Mouse (Mus musculus) mouse trophoblast stem cell (cell line): ENCODE measurements around the gene Evi5l.

Source experiments
- in situ Hi-C, 2 experiments: fragments of 300-500 bp; cut with MseI, MboI; formaldehyde crosslinking; loops; 2 replicates in 1 of 2; 3 replicates in 1 of 2; pipeline ENCODE4 v1.15.1; 2025

The Evi5l gene

DNA sequence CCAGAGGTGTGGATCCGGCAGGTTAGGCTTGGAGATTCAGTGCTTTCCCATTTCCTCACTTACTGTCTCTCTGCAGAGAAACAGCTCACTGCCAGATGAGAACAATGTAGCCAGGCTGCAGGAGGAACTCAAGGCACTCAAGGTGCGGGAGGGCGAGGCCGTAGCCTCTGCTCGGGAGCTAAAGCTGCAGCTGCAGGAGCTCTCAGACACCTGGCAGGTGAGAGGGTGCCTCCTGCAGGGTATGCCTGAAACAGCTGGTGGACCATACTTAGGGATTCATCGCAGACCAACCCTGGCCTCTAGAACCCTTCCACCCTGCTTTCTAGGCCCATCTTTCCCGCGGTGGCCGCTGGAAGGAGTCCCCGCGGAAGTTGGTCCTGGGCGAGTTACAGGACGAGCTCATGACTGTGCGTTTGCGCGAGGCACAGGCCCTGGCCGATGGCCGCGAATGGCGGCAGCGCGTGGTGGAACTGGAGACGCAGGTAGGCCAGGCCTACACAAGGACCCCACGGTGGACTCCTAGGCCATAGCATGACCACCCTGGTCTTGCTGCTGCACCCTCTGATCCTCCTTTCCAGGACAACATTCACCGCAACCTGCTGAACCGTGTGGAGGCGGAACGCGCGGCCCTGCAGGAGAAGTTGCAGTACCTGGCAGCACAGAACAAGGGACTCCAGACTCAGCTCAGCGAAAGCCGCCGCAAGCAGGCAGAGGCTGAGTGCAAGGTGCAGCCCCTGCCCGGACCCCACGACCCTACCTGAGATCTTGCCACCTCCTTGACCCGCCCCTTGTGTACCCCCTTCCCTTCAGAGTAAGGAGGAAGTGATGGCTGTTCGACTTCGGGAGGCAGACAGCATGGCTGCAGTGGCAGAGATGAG lies 39.1 kb downstream of the Evi5l start:
- in situ Hi-C loops = no loop called here

DNA sequence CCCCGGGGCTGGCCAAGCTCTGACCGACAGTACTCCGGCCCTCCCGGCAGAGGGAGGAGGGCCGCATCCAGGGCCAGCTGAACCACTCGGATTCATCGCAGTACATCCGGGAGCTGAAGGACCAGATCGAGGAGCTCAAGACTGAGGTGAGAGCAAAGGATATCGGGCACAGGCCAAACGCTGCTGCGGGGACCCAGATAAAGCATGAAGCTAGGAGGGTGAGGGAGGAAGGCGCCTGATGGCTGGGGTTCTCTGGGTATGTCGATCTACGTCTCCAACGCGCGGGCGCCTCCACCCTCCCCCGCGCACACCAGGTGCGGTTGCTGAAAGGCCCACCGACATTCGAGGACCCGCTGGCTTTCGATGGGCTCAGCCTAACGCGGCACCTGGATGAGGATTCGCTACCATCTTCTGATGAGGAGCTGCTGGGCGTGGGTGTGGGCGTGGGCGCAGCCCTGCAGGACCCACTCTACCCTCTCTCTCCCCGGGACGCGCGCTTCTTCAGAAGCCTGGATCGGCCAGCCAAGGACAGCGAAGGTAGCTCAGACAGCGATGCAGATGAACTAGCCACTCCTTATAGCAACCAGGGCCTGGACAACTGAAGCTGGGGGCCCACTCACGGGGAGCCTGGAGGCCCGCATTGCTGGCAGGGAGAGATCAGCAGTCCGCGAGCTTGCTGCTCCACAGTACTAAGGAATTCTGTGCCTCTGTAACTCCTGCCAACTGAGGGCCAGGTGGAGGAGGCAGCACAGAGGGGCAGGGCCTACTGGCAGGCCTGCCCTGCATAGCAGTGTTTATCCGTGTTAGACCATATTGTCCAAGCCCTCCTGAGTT lies 40.0 kb downstream of the Evi5l start:
- in situ Hi-C loops = no loop called here

DNA sequence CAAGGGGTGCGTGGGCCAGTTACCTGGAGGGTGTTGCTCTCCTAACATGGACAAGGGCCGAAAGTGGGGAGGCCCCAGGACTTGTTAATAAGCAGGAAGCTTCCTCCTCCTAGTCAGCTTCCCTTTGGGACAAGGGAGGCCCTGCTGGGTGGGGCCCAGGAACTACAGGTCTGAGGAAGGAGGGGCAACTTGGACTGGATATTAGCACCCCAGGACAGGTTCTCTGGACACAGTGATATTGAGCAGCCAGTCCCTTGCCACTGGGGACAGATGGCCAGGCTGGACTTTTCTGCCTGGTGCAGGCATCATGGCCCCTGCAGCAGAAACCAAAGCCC lies 40.6 kb downstream of the Evi5l start:
- in situ Hi-C loops = no loop called here

DNA sequence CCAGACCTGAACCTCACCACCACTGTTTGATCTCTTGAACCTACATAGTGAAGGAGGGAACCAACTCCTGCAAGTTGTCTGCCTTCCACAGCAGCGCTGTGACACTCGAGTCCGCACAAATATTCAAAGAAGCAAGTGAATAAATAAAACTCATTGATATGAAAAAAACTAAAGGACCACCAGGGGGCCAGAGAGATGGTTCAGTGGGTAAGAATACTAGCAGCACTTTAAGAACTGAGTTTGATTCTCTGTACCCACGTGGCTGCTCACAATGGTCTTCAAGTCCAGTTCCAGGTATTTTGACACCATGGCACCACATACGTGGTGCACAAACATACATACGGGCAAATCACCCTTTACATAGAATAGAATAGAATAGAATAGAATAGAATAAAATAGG lies 44.7 kb downstream of the Evi5l start:
- in situ Hi-C loops = no loop called here

DNA sequence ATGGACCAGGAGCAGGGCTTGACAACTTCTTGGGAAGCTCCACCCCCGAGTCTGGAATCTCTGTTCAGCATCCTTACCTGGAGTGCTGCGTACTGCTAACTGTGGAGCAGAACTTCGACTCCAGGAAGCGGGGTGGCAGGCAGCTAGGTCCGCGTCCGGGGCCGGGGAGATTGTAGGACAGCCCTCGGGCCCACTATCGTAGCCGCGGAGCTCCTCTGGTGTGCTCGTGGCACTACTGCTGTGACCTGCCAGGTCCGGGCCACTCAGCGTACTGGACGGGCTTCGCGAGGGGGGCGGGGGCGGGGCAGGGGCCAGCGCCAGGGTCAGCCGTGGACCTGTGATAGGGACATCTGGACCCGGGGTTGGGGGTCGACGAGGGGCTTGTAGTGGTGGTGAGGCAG lies 46.4 kb downstream of the Evi5l start:
- in situ Hi-C loops = no loop called here

DNA sequence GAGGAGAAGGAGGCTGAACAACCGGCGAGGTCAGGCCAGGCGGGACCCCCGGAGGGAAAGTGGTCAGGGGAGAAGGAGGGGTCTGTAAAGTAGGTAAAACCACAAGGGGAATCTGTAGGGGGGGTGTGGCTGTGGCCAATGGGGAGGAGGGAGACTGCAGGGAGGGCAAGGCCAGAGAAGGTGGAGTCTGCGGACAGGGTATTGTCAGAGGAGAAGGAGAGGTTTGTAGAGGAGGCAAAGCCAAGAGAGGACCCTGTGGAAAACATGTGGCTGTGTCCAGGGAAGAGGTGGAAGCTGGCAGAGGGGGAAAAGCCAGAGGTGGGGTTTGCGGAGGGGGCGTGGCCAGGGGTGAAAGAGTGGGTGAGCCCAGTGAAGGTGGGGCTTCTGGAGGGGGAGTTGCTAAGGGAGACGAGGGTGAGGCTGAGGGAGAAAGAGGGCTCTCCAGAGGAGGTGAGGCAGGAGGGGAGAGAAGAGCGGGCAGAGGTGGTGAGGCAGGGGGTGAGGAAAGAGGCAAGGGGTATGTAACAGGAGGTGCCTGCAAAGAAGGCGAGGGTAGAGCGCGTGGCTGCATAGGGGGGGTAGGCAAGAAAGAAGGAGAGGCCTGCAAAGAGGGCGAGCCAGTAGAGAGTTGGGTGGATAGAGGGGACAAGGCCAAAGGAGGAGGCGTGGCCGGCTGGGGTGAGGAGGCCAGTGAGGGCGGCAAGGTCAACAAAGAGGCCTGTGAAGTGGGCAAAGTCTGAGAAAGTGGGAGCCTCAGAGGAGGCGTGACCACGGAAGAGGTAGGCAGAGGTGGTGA lies 47.0 kb downstream of the Evi5l start:
- in situ Hi-C loops = no loop called here

DNA sequence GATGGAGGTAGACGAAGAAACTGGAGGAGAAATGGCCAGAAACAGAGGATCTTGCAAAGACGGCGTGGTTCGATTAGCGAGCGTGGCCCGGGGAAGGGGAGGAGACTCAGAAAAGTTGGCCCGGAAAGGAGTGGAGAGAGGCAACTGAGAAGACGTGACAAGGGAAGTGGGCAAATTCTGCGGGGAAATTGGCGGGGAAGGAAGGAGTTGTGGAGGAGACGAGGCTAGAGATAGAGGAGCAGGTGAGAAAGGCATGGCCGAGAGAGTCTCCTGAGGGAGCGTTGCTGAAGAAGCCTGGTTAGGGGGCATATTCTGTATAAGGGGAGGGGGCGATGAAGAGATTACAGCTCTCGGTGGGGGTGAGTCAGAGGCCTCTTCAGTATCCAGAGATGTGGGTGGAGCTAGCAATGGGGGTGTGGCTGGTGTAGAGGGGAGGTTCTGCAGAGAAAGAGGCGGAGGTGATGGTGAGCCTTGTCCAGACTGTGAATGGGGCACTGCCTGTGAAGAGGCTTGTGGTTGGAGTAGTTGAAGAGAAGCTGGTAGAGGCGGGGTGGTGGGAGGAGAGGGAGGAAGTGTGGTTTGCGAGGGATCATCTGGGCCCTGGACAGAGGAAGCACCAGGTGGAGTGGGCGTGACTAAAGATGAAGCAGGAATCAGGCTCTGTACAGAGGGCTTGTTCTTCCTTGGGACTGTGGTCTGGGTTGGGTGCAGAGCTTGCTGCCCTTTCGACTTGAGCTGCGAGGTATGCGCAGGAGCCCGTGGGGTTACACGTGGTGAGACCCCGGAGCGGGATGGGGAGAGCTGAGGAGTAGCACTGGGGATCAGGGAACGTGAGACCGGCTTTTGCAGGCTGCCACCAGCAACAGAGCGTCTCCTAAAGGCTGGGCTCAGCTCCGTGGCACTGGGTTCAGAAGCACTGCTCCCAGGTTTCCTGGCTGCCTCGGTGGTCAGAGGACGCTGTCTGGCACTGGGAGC lies 47.9 kb downstream of the Evi5l start:
- in situ Hi-C loops = no loop called here

DNA sequence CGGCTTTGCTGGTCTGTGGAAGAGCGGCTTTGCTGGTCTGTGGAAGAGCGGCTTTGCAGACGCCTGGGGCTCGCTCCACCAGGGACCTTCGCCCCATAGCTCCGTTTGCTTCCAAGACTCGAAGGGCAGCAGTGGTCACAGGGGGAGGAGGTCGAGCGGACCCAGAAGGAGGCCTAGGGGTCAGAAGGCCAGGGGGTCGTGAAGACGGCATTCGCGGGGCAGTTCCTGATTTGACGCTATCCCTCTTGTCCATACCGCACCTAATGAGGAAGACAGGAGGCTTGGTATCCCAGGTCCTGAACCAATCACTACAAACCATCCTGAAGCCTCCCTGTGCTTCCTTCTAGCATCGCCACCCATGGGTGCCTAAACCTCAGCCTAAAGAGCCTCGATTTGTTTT lies 49.9 kb downstream of the Evi5l start:
- in situ Hi-C loops = no loop called here

DNA sequence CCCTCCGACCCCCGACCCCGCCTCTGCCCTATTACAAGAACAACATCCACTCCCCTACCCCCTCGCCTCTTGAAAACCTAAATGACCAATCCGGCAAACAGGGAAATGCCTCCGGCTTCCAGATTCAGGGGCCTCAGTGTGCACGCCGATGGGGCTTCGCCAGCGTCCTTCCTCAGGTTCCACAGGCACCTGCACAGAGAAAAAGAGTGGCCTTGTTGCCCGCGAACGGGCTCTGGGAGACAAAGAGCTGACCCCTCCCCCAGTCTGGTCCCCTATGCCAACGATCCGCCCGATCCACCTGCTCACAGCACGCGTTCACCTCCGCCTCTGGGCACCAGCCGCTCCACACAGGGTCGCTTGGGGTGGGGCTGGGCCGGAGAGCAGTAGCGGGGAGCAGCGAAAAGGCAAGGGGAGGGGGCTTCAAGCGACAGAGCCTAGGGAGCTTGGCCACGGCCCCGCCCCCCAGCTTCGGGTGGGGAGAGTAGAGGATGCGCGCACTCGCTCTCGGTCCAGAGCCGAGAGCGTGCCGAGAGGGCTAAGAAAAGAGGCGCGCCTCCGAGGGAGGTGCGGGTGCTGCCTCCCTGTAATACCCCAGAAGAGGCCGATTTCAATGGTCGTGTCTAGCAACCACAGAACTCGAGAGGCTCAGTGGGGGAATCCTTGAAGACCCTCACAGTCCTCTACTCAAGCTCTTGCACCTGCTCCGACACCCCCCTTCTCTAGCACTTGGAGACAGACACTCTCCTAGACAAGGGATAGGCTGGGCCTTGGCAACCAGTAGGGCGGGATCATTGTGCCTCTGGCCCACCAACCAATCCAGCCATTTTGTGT lies 50.6 kb downstream of the Evi5l start, which contains the start of gene Prr36:
Gene Prr36 (minus strand): TSS at position 669 of the 831 bp plus-strand sequence.
- in situ Hi-C loops = no loop called here

DNA sequence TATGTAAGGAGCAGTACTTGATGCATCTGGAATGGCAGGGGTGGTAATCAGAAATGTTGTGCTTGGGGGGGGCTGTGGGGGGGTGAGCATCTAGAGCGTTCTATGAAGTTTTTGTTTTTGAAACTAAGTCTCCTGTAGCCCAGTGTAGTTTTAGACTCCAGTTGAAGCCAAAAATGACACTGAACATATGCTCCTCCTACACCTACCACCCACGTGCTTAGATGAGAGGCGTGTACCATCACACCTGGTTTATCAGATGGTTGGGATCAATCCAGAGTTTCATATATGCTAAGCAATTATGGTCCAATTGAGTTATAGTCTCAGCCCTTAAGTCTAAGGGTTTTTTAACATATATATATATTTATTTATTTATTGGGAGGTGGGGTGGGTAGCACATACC lies 53.2 kb downstream of the Evi5l start:
- in situ Hi-C loops = no loop called here

DNA sequence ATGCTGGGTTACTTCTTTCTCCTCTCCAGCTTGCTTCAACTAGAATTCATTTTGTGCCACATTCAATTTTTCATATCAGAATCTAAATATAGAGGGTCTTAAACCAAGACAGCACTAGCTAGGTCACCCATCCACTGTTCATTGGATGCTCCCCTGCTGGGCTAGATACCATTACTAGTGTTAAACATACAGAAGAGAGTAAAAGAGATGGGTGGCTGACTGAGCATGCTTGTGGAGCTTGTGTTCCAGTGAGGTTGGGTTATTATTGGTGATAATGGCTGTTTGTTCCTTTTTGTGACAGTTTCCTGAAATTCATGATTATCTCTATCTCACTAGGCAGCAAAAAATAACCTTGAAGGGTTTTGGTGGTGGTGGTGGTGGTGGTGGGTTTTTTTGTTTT lies 55.7 kb downstream of the Evi5l start:
- in situ Hi-C loops = no loop called here

DNA sequence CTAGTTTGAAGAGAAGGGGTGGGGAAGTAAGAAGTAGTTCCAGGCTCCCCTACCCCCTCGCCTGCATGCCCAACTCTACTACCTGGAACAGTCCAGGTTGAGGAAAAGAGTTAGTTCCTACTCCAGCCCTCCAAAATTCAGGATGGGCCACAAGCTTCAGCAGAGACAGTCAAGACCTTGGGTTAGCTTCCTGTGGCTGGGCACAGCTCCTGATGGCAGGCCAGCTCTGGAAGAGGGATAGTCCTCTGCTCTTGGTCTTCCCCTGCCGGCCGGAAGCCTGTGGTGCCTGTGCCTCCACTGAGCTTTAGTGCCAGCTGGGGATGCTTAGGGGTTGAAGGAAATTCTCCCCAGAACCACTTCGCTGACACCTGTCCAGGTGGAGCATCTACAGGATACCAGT lies 60.0 kb downstream of the Evi5l start:
- in situ Hi-C loops = no loop called here

DNA sequence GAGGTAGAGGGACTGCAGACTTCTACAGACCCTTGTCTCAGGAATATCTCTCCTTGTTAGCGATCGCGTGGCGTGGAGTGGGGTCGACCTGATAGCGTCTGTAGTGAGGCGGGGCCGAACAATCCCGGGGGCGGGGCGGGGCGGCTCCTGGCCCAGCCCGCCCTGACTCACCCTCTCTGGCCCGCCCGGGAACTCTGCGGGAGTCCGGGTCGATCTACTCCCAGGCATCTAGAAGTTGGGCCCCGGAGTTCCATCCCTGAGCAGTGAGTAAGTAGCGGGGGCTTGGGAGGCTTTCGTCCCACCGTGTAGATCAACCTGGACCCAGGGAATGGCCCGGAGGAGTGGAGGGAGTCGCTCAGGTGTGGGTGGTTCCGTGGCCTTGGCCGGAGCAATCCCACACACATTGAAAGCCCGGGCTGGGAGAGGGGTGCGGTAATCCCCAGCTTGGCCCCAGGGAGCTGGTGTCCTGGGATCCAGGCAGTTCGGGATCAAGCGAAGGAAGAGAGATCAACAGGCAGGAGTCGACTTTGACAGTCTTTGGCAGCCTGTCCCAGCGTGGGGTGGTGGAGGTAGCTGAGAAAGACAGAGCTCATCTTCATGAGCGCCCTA lies 60.5 kb downstream of the Evi5l start, which contains the start of gene Lrrc8e:
Gene Lrrc8e (plus strand): TSS at position 89 of the 609 bp plus-strand sequence.
- in situ Hi-C loops = no loop called here

DNA sequence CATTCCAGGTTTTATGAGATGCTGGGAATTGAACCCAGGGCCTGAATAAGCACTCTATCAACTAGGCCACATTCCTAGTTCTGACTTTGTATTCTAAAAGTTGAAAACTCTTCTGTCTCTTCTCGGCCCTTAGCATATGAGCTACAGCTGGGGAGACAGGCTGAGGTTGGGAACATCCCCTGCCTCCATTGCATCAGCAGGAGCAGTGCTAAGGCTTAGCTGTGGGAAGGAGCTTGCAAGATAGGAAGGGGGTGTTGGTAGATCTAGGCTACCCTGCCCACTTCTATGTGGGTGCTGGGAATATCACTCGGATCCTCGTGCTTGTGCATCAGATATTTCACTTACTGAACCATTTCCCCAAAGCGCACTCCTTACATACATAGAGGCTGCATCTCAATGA lies 61.6 kb downstream of the Evi5l start:
- in situ Hi-C loops = no loop called here

DNA sequence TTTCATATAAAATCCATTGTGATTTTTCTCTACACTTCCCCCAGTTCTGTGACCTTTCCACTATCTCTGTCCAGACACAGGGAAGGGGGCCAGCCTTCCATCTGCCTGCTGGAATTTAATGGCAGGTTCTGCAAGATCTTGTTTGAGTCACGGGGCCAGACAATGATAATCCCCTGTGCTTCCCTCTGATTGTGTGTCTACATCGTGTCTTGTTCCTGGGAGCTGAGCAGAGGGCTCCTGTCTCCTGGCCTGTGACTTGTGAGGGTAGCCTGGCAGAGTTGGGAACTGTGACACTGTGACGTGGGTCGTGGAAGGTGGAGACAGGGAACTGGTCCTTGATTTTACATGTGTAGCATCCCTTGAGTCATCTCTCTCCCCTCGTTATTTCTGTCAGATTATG lies 63.4 kb downstream of the Evi5l start:
- in situ Hi-C loops = no loop called here

DNA sequence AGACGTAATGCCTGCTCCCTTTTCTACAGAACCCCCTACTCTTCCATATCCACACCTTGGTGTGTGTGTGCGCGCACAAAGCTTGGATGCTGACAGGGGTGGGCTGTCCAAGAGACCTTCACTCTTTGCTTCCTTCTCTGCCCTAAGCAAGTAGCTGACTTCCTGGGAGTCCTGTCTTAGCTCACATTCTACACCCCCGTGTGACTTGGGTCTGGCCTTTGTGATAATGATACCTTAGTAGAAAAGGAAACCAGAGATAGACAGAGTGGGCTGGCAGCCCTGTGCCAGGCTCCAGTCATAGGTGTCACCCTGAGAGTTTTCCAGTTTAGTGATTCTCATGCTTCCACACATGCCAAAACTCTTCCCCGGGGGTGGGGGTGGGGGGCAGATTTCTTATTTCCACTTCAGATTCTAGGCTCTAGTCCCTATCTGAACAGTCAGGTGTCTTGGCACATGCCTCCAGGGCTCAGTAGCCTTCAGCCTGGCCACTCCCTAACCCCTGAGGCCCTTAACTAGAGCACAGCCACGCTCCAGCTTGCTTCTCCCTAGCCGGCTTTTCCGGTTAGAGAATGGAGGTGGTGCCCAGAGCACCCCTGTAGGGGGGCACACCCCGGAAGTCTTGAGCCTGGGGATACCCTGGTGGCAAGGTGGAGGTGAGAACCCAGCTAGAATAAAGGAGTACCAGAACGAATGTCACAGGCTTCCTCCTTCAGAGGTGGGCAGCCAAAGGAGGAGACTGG lies 64.4 kb downstream of the Evi5l start:
- in situ Hi-C loops = no loop called here

DNA sequence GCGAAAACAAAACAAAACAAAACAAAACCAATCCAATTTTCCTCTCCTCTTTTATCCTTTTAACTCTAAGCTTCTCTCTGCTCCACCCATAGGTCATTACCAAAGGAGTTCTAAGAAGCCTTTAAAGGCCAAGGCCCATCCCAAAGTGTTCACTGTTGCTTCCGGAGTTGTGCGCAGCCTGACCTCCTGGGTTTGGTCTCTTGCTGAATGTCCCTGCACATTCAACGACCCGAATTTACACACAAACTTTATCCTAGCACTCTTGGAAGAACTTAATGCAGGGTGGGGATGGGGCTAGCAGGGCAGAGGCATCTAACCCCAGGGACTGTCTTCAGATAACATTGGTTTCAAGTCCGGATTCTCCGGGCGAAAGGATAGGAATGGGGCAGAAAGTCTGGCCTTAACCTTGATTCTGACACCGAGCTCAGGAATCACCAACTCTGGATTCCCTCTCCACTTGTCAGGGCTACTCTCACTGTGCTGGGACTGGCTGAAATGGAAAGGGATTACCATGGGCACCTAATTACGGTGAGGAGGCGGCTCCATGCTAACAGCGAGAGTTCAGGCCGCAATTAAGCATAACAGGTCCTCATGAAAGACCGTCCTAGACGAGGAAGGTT lies 71.6 kb downstream of the Evi5l start:
- in situ Hi-C loops = no loop called here

DNA sequence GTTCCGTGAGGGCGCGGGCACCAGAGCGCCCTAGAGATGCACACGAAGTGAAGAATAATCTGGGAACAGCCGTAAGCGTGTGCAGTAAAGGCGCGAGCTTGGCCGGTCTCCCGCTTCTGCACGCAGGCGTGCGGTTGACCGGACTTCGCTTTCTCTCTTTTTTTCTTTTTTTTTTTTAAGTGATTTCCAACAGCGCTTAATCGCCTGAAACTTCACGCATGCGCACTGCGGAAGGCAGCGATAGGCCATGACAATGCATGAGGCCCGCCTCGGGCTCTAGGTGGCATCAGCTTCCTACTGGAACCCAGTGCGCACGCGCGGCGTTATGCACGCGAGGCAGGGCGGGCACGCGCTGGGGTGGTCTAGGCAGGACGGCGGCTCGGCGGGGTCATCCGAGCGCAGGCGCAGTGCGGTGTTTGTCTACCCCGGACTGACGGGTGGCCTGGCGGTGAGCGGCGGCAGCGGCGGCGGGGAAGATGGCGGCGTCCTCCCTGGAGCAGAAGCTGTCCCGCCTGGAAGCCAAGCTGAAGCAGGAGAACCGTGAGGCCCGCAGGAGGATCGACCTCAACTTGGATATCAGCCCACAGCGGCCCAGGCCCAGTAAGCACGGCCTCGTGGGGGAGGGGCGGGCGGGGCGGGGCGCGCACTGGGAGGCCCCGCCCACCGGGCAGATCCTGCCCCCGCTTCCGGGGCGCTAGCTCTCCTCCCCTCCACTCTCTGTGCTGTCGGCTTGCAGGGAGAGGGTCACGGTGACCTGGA lies 72.2 kb downstream of the Evi5l start, which contains the start of the genes Map2k7 and Gm49320:
Gene Map2k7 (plus strand): TSS at position 307 of the 759 bp plus-strand sequence.
Gene Gm49320 (plus strand): TSS at position 432 of the 759 bp plus-strand sequence.
- in situ Hi-C loops = no loop called here
